Mouse (Mus musculus): ENCODE measurements at regions not wholly inside any gene's neighbourhood (a gene's known extent, or its start where the extent isn't known, plus 50 kb on each side); places are given as distances from the start of the nearest gene placed in this dataset.

- TF ChIP-seq POLR2A (IDR thresholded peaks at IDR 0.05; ENCODE audit: insufficient read length, low read depth) = no peak
- no peak for TF ChIP-seq TCF12 (IDR thresholded peaks at IDR 0.05; ENCODE audit: insufficient read depth, poor library complexity, severe bottlenecking)
- no peak for TF ChIP-seq TCF3 (IDR thresholded peaks at IDR 0.05; ENCODE audit: insufficient read length, low read depth)
- TF ChIP-seq POLR2AphosphoS2 (IDR thresholded peaks at IDR 0.05; ENCODE audit: insufficient read length, low read depth) = no peak
- no peak for TF ChIP-seq USF1 (IDR thresholded peaks at IDR 0.05; ENCODE audit: low read depth)
Measured at GRCm38 (mm10) chr13:103669856-103670255, 104.6 kb downstream of the Srek1 start.

Measured in myocyte (in vitro differentiated cells).